Mouse (Mus musculus): ENCODE data around the gene Arhgef18.

GRCm38 (mm10) chr8:3496428-3496748, 103.6 kb downstream of the Arhgef18 start:
- TF ChIP-seq CTCF (IDR thresholded peaks at IDR 0.05; ENCODE audit: borderline replicate concordance, insufficient read depth, low read length) (no peak), POLR2A (IDR thresholded peaks at IDR 0.05; ENCODE audit: low read depth, low read length) (no peak)

Data from embryonic fibroblast, embryonic 13.5 days (primary cell).